Mouse (Mus musculus) embryonic facial prominence, embryonic 11.5 days (tissue): ENCODE results near the gene P4htm. TPM values are rescaled to one million over a fixed set of nuclear protein-coding genes. Genes with fewer than 3 reads are reported as not detected.
A peak's percentile ranks its signal among the peaks of the same experiment; 100 is the strongest.

ENCODE experiments used
- ATAC-seq: fragments of 200-750 bp; cut with Nextera tagmentation; replicated peaks from 2 replicates; pipeline ENCODE4 v1.8.0; 2017; ENCODE audit warnings: low read depth; ENCODE audit not compliant: insufficient number of reproducible peaks, low FRiP score, low TSS enrichment
- DNase-seq: peaks from one replicate; pipeline ENCODE4 v3.0.0-alpha.2; 2015; ENCODE audit warnings: low spot score
- H3K27ac ChIP-seq: fragments of 300-500 bp; sonication (generic); replicated peaks from 2 replicates; pipeline ENCODE4 v1.5.1; 2014; ENCODE audit warnings: mild to moderate bottlenecking, low read depth, low read length, control low read depth
- H3K27me3 ChIP-seq: fragments of 300-500 bp; sonication (generic); 2 replicates; pipeline ENCODE4 v1.6.1; 2014; ENCODE audit warnings: mild to moderate bottlenecking, low read length, moderate library complexity, mixed read lengths; ENCODE audit not compliant: control insufficient read depth, insufficient read depth
- H3K36me3 ChIP-seq: fragments of 300-500 bp; sonication (generic); replicated peaks from 2 replicates; pipeline ENCODE4 v1.6.1; 2014; ENCODE audit warnings: low read depth, mild to moderate bottlenecking, low read length, moderate library complexity, mixed read lengths; ENCODE audit not compliant: control insufficient read depth, insufficient read depth
- H3K4me1 ChIP-seq: fragments of 300-500 bp; sonication (generic); 2 replicates; pipeline ENCODE4 v1.6.1; 2014; ENCODE audit warnings: low read length, mixed read lengths; ENCODE audit not compliant: control insufficient read depth, insufficient read depth
- H3K4me2 ChIP-seq: fragments of 300-500 bp; sonication (generic); 2 replicates; pipeline ENCODE4 v1.6.1; 2014; ENCODE audit warnings: low read depth, mild to moderate bottlenecking, control low read depth, low read length, moderate library complexity
- H3K4me3 ChIP-seq: fragments of 300-500 bp; sonication (generic); 2 replicates; pipeline ENCODE4 v1.5.1; 2014; ENCODE audit warnings: low read depth, low read length, control low read depth
- H3K9ac ChIP-seq: fragments of 300-500 bp; sonication (generic); replicated peaks from 2 replicates; pipeline ENCODE4 v1.6.1; 2014; ENCODE audit warnings: mild to moderate bottlenecking, control low read depth, low read length
- H3K9me3 ChIP-seq: fragments of 300-500 bp; sonication (generic); replicated peaks from 2 replicates; pipeline ENCODE4 v1.6.1; 2016; ENCODE audit warnings: mild to moderate bottlenecking, low read length, inconsistent platforms, mixed read lengths; ENCODE audit not compliant: control insufficient read depth
- WGBS: fragments of 180-500 bp; shearing (Covaris S2); extraction: QIAGEN DNeasy Blood & Tissue Kit; methylation state at CpG from one replicate; pipeline ENCODE4 v1.1.7; 2014; 5-methylcytosine and 5-hydroxymethylcytosine counted together
- polyA plus RNA-seq: library from polyadenylated mRNA; unstranded; fragments of >200 nt; fragmentation: Nextera tagmentation; extraction: Ambion mirVana; gene quantifications from 2 replicates; pipeline ENCODE4 v1.2.1, GENCODE M21; 2014

Gene P4htm
- polyA plus RNA-seq, 1 experiment from 2014 or later = 6.4 TPM

DNA sequence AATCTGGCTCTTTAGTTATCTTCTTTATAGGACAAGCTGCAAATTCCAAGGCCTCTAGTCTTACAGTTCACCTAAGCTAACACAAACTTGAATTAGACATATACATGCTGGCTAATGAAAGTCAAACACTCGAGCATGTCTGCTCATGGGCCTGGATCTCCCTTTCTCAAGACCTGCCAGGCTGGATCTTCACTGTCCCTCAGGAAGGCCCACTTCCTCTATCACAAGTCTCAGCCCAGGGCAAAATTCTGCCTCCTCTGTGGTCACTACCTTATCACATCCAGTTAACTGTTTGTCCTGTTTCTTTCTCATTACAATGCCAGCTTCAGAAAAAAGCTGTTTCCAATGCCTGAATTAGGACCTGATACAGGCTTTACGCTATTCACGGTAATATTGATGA lies 3.1 kb downstream of the P4htm start:
- DNase-seq (no peak), ATAC-seq (no peak)
- no peak overlapping the region for H3K4me2 ChIP-seq
- H3K36me3 ChIP-seq = no peaks in the 10 kb centered on the region
- no peaks in the 10 kb centered on the region for H3K9me3 ChIP-seq
- H3K4me3 ChIP-seq = no peak overlapping the region
- peaks cover 3% of the 10 kb centered on the region; the same call in 1 of the 2 replicates for H3K4me1 ChIP-seq
- WGBS = 80% methylated on average over 3 of the region's 3 CpGs
- no peak overlapping the region for H3K27ac ChIP-seq
- H3K9ac ChIP-seq = no peak overlapping the region
- no peaks in the 10 kb centered on the region for H3K27me3 ChIP-seq

DNA sequence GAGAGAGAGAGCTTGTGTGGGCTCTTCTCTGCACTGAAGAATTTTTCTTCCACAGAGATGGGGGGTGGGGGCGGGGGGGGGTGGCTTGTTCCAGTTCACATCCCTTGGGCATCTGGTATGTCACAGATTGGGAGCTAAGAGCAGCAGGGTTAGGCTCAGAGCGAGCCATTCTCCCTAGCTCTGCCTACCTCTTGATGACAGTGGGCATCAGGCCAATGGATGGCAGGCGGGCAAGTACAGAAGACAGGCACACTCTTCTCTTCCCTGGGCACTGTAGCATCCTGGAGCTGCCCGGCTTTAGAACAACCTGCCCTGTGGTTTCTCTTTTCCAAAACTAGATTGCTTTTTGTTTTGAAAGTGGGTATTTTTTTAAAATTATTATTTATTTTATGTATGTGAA lies 6.0 kb downstream of the P4htm start:
- Histone ChIP-seq H3K4me3 (no peak overlapping the region), H3K9ac (no peak overlapping the region), H3K9me3 (no peaks in the 10 kb centered on the region), H3K27ac (no peak overlapping the region), H3K36me3 (no peaks in the 10 kb centered on the region), H3K4me1 (peaks cover 16% of the 10 kb centered on the region), H3K4me2 (no peak overlapping the region), H3K27me3 (no peaks in the 10 kb centered on the region)
- WGBS = 85% methylated on average over 4 of the region's 4 CpGs
- ATAC-seq (no peak), DNase-seq (no peak)

DNA sequence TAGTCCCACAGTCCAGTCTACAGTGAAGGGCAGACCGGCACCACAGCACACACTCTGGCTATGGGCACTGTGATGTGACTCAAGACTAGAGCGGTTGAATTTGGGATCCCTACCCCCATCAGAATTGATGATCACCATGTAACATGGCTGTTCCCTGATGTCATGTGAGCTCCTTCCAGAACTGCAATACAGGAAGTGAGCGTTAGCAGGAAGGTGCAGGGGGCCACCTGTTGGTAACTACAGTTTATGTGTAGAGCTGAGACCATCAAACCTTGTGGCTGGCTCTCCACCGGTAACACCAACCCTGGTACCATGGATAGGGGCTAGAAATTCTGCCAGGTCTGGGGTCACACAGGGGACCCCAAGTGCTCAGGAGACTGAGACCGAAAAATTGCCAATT lies 8.2 kb downstream of the P4htm start:
- WGBS = 68% methylated on average over 5 of the region's 5 CpGs
- H3K36me3 ChIP-seq = no peaks in the 10 kb centered on the region
- no peak overlapping the region for H3K27ac ChIP-seq
- ATAC-seq = no peak
- no peak overlapping the region for H3K4me3 ChIP-seq
- DNase-seq = no peak
- no peak overlapping the region; the same call in 1 of the 2 replicates for H3K9ac ChIP-seq
- H3K4me2 ChIP-seq = no peak overlapping the region
- H3K9me3 ChIP-seq = no peaks in the 10 kb centered on the region
- H3K4me1 ChIP-seq = peaks cover 16% of the 10 kb centered on the region
- no peaks in the 10 kb centered on the region for H3K27me3 ChIP-seq

DNA sequence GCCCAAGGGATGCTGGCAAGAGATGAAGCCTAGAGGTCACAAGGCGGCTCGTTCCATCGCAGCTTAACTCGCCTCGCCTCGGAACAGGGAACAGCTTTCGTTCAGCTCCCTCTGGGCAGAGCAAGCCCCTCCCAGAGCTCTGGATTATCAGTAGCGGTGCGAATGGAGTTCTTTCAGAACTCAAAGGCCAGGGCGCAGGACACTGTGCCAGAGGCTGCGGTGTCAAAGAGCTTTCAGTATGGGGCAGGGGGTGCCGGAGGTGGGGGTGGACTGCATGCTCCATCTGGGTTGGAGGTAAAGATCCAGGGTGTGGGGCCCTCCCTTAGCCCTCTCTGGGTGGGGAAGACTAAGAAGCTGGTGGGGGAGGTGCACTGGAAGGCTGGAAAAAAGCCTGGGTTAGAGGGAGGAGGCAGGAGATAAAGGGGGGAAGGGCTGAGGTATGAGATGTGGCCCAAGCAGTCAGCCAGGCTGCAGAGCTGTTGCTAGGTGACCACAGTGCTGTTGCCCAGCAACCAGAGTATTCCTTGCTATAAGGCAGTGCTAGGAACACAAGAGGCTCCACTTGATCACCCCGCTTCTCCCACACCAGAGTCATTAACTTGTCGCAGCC lies 9.8 kb downstream of the P4htm start:
- H3K36me3 ChIP-seq = no peaks in the 10 kb centered on the region
- peak overlapping the region; percentile 93 for H3K27ac ChIP-seq
- no peaks in the 10 kb centered on the region for H3K27me3 ChIP-seq
- peak overlapping the region; percentile 60 for H3K4me2 ChIP-seq
- ATAC-seq (peak; percentile 96), DNase-seq (peak; percentile 95)
- peaks cover 16% of the 10 kb centered on the region for H3K4me1 ChIP-seq
- H3K4me3 ChIP-seq = peak overlapping the region; percentile 6; the same call in 1 of the 2 replicates
- H3K9ac ChIP-seq = peak overlapping the region; percentile 49
- no peaks in the 10 kb centered on the region for H3K9me3 ChIP-seq
- under 1% methylated on average over 14 of the region's 14 CpGs for WGBS

GRCm38 (mm10) chr9:108579344-108579690 lies 18.1 kb downstream of the P4htm start:
- Histone ChIP-seq H3K27ac (peak overlapping the region; percentile 86), H3K4me1 (peaks cover 10% of the 10 kb centered on the region)
- ATAC-seq = no peak

DNA sequence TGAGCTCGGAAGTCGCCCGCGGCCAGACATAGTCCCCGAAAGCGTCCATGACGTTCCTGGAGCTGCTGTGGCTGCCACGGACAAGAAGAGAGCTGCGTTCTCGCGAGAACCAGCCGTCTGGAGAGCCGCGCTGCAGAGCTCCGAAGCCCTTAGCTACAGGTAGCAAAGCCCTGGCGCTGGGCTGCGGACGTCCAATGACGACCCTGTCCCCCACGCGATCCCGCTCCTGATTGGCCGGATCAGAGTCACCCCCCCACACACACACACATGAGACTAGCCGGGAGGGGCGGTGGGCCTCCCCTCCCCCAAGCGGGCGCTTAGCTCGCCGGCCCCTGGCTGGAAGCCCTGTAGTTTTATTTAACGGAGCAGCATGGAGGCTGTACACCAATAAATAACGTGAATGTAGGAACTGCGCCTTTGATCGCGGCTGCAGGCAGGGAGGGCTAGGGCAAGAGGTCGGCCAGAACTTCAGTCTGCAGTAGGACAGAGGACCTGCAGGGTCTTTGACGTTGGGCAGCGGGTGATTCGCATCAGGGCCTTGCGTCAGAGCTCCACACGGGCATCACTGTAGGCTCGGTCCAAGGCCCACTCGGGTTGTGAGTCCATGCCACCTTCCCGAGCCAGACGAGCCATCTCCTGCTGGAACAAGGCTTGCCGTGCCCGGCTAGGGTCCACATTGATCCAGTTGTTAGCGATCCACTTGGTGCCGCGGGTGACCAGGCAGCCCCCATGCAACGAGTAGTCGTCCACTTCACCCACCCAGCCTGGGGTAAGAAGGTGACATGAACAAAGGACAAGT lies 18.7 kb downstream of the P4htm start, which contains the start of gene Wdr6:
Gene Wdr6 (minus strand): TSS at position 195 of the 799 bp plus-strand sequence.
- H3K4me2 ChIP-seq = peak within 1 kb of the TSS; percentile 74
- peak within 1 kb of the TSS; percentile 86 for H3K27ac ChIP-seq
- H3K9me3 ChIP-seq = no peaks in the 10 kb centered on the region
- H3K9ac ChIP-seq = peak within 1 kb of the TSS; percentile 77
- peaks cover 6% of the 10 kb centered on the region for H3K36me3 ChIP-seq
- 5% methylated on average over 51 of the region's 51 CpGs for WGBS
- H3K4me3 ChIP-seq = peak within 1 kb of the TSS; percentile 92
- peaks cover 10% of the 10 kb centered on the region for H3K4me1 ChIP-seq
- no peaks in the 10 kb centered on the region for H3K27me3 ChIP-seq
- ATAC-seq (peak; percentile 93), DNase-seq (peak; percentile 98)

More at GRCm38 (mm10) chr9:108579344-108579690, 18.1 kb downstream of the P4htm start:
- 74% methylated on average over 5 of the region's 5 CpGs for WGBS
- peak overlapping the region; percentile 77 for H3K9ac ChIP-seq
- peaks cover 2% of the 10 kb centered on the region for H3K36me3 ChIP-seq
- no peaks in the 10 kb centered on the region for H3K27me3 ChIP-seq
- H3K4me2 ChIP-seq = peak overlapping the region; percentile 74
- H3K9me3 ChIP-seq = no peaks in the 10 kb centered on the region
- H3K4me3 ChIP-seq = peak overlapping the region; percentile 92; the same call in 1 of the 2 replicates
- no peak for DNase-seq

DNA sequence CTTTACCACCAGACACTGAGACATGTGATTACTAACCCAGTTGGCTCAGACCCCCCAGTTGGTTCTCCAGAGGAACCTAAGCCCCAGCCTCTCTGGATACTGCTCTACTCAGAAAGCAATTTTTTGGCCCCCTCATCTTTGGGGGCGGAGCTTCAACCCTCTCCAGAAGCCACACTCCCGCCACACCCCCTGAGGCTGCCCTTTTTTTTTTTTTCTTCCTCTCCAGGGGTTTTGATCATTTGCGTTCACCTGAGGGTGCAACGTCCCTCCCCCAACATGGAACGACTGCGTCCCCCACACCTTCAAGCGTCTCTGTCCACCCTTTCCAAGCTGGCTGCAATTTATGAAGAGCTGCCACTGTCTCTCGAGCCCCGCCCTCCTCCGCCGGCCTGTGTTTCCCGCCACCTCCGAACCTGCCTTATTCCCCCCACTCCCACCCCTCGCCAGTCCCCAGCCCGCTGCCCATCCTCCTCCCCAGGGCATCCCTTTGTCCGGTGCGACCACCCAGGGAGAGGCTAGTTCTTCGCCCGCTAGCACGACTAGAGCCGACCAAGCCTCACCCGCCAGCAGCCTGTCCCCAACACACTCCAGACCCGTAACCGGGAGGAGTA lies 19.4 kb downstream of the P4htm start:
- H3K4me3 ChIP-seq = peak overlapping the region; percentile 92
- peak overlapping the region; percentile 74 for H3K4me2 ChIP-seq
- no peaks in the 10 kb centered on the region for H3K27me3 ChIP-seq
- under 1% methylated on average over 24 of the region's 24 CpGs for WGBS
- DNase-seq = peak; percentile 68
- no peaks in the 10 kb centered on the region for H3K9me3 ChIP-seq
- peak overlapping the region; percentile 86 for H3K27ac ChIP-seq
- ATAC-seq = no peak; the same call in 1 of the 2 replicates
- peaks cover 10% of the 10 kb centered on the region for H3K4me1 ChIP-seq
- H3K9ac ChIP-seq = peak overlapping the region; percentile 77
- peaks cover 11% of the 10 kb centered on the region for H3K36me3 ChIP-seq
